Mouse (Mus musculus) gastrocnemius, adult 18-20 months (tissue): ENCODE results near the gene Kpna4. TPM values are rescaled to one million over a fixed set of nuclear protein-coding genes. Genes with fewer than 3 reads are reported as not detected.

Source experiments
- total RNA-seq, 2 experiments: library from RNA; stranded (reverse); gene quantifications; 2 replicates each; pipeline ENCODE4 v1.2.3; 2021

Gene Kpna4
- total RNA-seq, 2 experiments from 2014 or later: 122 to 133 TPM

Other genes starting within 250 kb of the Kpna4 start
- gene Ift80, start 122.5 kb downstream of the Kpna4 start, total RNA-seq: 1 to 10 TPM; 3.3 to 5.0 TPM
- 1 to 10 TPM; 3.9 to 4.1 TPM for gene Smc4, start 122.4 kb downstream of the Kpna4 start, total RNA-seq
- under 1 TPM; 0.39 to 0.50 TPM for gene Trim59, start 82.4 kb downstream of the Kpna4 start, total RNA-seq
- not detected for gene Arl14, start 95.3 kb upstream of the Kpna4 start, total RNA-seq
- gene Ppm1l, start 189.7 kb upstream of the Kpna4 start, total RNA-seq: 100 to 1,000 TPM in 1 of 2 experiments, 10 to 100 TPM in 1; 96.4 to 102 TPM